Mouse (Mus musculus) olfactory bulb, adult 2 months (tissue): ENCODE results near the gene Plppr3.

ENCODE experiments used
- CTCF ChIP-seq: fragments of 200-500 bp; IDR thresholded peaks from 2 replicates; pipeline ENCODE4 v1.5.1; 2012; ENCODE audit warnings: low read depth, mild to moderate bottlenecking, low read length, moderate library complexity; ENCODE audit not compliant: insufficient read depth
- POLR2A ChIP-seq: fragments of 200-500 bp; IDR thresholded peaks from 2 replicates; pipeline ENCODE4 v1.6.1; 2012; ENCODE audit warnings: mild to moderate bottlenecking, low read depth, low read length, moderate library complexity; ENCODE audit not compliant: insufficient read depth

DNA sequence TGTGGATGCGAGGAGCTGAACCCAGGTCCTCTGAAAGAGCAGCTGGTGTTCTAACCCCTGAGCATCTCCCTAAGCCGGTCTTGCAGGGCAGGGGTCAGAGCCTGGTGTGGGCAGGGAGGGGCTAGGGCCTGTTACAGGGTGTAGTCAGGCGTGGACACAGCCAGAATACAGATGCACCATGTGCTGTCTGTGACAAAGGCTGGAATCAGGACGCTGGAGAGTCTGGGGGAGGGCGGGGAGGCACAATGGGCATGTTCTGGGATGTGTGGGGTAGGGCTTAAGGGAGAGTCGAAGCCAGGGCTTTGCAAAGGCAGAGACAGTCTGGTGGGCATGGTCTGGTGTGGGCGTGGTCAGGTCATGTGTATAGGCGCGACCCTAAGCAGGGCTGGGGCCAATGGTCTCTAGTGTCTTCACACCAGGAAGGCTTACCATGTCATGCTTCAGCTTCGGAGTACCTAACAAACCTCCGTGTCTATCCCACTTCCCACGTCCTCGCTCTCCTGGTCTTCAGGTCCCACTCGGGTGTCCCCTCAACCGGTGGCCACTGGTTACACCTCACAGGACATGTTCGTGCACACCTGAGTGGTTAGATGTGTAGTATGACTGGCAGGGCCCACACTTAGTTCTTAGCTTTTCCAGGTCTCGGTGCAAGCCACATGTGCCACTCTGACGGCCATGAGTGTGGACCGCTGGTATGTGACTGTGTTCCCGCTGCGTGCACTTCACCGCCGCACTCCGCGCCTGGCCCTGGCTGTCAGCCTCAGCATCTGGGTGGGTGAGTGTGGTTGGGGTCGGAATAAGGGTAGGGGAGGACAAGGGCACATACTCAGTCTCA lies 45.8 kb upstream of the Plppr3 start:
- TF ChIP-seq CTCF, result no peak
- no peak for TF ChIP-seq POLR2A
